Mouse (Mus musculus) thymus, postnatal 14 days (tissue): ENCODE measurements around the gene Bnip2.
"Not testable (repeated sequence)": the region's sequence is repeated elsewhere in the genome, so short reads cannot be mapped to it uniquely, and the experiment has no call there.

Experiments used
- DNase-seq: peaks from one replicate; pipeline ENCODE4 v3.0.0; 2021

The Bnip2 gene

DNA sequence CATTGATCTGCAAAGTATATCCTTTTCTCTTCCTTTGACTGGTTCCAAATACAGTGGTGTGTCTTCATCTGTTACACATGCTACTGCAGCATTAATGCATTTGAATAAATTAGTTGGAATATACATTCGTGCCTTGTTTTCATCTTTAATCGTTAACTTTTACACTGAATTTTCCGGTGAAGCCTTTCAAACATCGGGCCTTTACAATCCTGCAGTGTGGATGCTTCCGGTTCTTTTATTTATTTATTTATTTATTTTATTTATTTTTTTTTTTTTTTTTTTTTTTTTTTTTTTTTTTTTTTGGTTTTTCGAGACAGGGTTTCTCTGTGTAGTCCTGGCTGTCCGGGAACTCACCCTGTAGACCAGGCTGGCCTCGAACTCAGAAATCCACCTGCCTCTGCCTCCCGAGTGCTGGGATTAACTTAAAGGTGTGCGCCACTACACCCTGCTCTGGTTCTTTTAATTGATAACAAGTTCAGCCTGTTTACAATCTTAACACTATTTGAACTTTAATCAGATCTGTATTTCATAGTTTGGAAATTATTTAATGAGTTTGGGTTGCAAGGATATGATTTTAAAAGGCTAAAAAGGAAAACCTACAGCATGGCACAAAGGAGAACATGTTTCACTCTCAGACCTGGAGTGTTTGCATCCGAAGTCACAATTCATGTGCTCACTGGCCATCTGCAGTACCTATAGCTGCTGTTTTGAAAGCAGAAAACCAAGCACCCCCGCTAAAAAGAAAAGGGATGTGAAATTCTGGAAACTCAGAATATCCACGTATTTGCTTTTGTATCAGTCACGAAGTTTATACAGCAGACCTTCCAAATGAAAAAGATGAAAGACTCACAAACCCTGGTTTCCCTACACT lies 22.5 kb downstream of the Bnip2 start:
- no peak for DNase-seq

DNA sequence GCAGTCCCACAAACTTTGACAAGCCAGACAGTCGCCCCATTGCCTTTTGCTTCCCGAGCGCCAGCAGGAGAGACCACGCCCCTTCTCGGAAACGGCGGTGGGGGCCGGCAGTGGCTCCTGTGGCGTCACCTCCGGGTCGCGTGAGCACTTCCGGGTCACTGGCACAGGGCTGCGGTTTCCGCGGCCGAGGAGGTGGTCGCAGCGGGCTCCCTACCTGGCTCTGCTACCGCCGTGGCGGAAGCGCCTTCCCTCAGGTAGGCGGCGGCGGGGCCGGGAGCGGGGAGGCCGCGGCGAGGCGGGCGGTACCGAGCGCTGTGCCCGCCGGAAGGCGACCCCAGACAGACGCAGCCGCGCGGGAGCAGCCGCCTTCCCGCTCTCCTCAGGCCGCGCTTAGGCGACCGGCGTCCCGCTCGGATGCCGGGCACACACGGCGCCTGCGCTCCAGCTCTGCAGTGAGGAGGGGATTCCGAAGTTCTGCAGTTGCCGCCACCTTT lies 23.2 kb downstream of the Bnip2 start, which contains the start of gene Gtf2a2:
Gtf2a2 (plus strand) TSS at position 143 of the 494 bp plus-strand sequence.
- peak; percentile 98 for DNase-seq

DNA sequence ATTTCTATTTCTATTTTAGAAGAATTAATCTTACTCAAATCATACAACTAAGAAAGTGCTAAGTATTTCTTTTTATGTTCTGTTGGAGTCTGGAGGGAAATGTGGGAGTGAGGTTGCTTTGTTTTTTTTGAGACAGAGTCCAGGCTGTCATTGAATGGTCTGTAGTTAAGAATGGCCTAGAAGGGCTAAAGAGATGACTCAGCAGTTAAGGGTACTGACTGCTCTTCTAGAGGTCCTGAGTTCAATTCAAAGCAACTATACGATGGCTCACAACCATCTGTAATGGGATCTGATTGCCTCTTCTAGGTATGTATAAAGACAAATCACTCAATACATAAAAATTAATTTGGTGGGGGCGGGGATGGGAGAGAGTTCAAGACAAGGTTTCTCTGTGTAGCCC lies 26.4 kb downstream of the Bnip2 start:
- DNase-seq = no peak

DNA sequence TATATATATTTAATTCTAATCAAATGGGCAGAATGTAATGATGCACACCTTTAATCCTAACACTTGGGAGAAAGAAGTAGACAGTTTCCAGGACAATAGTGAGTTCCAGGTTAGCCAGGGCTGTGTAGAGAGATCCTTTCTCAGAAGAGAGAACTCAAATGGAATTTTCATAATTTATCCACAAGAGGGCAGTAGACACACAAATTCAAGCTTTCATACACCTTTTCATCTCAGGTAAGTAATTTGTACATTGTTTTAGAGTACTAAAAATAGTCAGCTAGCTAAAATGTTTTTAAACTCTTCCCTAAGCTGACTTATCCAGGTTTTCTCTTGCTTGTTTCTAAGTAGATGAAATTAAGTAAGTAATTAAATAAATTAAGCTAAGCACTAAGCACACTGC lies 29.6 kb downstream of the Bnip2 start:
- no peak for DNase-seq

DNA sequence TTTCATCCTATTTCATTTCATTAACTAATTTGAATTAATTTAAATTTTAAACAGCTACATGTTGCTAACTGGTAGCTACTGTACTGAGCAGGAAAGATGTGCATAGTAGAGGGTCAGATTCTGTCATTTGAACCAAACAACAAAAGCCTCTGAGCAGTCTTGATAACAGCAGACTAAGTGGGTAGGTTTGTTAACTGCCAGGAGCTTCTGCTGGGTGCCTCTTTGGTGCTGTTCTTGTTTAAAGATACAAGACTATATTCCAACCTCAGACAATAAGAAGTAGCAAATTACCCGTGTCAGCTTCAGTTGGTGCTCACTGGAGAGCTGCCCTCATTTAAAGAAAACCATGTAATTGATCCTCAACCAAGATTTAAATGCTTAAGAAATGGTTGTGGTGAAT lies 32.3 kb downstream of the Bnip2 start:
- no peak for DNase-seq

DNA sequence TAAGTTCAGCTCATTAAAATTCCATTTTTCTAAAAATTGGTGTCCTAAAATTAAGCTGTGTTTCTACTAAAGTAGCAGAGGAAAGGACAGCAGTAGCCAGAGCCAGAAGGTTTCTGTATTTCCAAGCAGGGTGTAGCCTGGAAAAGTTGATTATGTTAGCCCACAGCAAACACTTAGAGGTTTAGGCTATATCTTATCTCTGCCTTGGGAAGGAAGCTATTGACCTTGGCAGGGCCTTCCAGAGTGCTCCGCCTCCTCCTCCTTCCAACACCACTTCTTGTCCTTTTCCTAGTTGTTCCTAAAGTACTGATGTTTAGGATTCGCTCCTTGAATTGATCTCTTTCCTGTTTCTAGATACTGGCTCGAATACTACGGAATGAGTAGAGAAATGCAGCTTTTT lies 32.8 kb downstream of the Bnip2 start:
- DNase-seq = no peak

DNA sequence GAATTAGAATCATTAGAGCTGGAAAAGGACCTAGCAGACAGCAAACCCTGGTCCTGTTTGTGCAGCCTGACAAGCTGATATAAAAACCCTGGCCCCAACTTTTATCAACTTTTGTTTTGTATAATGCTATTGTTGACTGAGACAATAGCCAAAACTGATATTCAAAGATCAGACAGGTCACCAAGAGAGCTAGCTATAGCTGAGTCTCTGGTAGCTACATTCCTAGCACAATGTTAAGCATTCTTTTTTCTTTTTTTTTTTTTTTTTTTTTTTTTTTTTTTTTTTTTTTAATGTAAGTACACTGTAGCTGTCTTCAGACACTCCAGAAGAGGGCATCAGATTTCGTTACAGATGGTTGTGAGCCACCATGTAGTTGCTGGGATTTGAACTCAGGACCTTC lies 34.3 kb downstream of the Bnip2 start:
- DNase-seq = not testable (repeated sequence)

DNA sequence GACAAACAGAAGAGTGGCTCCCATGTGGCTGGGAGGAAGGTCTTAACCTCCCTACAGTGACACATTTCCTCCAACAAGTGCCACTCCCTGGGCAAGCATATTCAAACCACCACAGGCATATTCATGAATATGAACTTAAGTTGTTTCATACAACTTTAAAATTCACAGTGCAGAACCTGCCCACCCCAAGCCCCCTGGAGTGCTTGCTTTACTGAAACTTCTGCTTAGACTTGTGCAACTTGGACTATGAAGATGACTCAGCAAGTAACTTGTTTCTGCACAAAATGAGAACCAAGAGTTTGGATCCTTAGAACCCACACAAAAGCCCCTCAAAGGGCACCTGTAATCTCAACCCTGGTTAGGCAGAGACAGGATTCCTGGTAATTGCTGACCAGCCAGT lies 35.4 kb downstream of the Bnip2 start:
- DNase-seq = no peak

DNA sequence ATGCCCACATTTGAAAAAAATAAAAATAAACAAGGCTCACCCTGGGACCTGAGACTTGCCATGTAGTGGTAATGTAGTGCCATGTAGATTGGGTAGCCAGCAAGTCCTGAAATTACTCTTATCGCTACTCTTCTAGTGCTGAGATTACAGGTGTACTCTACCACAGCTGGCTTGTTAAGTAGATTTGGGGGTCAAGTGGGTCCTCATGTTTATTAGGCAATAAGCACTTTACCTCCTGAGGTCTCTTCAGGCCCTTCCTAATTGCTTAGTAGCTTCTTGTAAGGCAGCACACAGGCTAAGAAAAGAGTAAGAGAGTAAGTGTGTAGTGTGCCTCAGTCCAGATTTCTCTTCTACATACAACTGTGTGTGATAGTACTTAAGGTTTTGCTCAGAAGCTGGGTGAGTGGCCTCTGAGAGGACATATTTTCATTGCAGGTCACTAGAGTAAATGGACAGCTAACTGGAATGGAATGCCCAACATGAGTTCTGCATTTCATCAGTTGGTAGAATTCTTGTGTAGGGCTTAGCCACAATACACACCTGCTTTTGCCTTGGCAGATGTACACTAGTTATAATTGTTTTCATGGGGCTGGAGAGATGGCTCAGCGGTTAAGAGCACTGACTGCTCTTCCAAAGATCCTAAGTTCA lies 36.2 kb downstream of the Bnip2 start:
- no peak for DNase-seq

DNA sequence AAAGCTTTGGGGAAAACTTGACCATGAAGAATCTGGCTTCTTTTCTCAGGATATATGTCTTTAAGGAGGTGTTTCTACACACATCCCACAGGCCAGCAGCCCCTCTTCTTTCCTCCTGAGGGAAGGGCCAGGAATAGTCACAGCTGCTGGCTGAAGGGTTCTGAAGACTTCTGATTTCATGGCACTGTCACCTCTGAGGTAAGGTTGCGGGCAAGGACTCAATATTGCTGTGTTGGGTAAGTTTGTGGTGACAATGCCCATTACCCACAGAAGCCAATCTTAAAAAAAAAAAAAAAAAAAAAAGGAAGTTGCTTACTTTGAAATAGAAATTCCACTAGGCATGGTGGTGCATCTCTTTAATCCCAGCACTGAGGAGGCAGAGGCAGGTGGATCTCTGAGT lies 42.9 kb downstream of the Bnip2 start:
- DNase-seq = no peak

DNA sequence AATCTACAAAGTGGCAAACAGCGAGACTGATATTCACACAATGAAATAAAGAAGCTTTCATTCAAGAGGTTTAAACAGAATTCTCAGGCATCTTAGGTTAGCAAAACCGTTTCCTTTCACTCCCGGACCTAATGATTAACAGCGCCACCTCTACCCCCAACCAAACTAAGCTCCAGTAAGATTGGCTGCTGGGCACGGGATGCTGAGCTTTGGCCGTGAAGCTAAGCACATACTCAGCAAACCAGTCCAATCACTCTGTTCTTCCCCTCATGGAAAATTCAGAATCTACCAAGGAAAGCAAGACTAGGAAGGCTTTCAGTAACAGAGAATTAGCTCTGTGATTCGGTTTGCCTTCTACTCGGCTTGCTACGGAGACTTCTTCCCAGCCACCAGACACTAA lies 43.8 kb downstream of the Bnip2 start:
- no peak for DNase-seq

DNA sequence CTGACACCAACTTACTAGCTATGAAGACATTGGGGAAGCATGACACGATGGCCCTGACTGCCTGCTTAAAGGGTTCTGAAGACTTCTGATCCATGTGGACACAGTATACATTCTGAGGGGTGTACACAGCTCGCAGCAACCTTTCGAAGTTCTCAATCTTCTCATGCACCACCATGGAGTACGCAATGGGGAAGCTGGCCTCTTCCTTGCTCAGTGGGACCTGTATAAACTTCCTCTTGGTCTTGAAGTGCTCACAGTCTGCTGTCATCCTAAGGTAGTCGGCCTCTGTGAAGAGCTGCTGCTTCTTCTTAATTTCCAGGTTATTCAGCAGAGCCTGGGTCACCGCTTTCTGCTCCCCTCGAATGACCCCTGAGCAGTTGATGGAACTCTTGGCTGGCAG lies 45.4 kb downstream of the Bnip2 start:
- DNase-seq = no peak

DNA sequence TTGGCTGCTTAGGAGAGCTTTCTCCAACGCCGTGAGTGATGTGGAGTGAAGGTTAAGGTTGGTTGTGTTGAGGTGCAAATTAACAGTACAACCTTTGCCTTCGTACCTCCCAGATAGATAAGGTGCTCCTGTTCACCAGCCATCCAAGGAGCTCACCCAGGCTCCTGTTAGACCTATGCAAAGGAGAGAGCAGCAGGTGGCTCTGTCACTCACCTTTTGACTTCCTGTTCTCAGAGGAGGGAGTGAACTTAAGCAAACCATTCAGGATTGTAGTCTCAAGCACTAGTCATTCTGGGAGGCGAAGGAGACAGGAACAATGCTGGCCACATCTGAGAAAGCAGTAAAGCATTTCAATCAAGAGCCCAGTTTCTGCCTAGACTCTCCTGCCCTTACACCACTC lies 47.4 kb downstream of the Bnip2 start:
- DNase-seq = peak; percentile 50

DNA sequence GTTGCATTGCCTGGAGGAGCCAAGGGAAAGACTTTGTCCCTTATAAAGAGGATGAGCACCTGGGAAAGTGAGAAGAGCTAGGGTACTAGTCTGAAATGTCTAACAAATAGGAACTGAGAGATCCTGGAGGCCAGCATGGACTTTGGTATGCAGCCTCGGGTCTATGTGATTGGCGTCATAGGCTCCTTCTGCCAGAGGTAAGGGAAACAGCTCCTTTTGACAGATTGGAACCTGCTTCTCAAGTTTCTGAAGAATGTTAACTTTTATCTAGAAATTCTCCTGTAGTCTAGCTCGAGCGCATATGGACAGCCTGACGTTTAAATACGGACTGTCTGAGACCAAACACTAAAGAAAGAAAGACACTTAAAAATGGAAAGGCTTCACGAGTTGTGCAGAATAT lies 48.7 kb downstream of the Bnip2 start, which contains the start of gene Gcnt3:
Gcnt3 (minus strand) TSS at position 101 of the 400 bp plus-strand sequence.
- no peak for DNase-seq

DNA sequence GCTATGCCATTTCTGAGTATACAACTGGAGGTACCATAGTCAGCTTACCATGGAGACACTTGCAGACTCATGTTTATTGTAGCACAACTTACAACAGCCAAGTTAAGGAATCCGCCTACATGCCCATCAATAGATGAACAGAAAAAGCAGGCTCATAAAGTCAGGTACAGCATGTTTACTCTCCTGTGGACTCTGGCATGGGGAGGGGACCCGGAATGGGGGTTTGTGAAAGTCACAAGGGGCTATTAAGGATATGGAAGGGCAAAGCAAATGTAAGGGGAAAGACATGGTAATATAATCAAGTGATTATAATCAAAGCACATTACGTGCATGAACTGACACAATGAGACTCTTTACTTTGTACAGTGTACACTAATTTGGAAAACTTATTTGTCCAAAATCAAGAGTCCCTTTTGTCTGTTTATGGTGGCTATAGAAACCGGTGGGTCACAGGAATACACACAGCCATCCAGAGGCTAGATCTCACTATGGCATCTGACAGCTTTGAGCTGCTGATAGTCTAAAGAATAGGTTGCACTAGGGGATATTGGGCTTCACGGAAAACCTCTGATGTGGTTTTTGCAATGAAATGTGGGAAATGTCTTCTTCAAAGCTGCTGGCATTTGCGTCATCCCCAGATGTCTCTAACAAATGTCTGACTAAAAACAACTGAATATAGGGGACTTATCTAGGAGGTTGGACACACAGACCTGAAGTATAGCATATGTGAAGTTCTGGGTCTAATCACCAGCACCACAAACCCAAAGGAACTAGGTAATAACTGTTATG lies 50.5 kb downstream of the Bnip2 start:
- peak; percentile 30 for DNase-seq

DNA sequence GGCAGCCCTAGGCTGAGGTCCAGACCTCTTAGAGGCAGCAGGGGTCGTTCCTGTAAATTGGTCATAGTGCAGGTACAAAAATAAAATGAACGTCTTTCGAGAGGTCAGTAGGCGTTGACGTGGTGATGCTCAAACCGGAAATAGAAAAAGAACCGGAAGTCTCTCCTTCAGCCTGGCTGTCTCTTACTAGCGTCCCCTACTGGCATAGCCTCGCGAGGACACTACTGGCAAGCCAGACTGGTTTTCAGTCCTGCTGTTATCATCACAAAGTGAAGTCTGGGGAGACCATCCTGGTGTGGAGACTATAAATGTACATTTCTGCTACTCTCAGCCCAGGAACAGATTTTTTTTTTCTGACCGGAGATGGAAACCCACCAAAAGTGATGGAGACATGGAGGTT lies 51.3 kb downstream of the Bnip2 start:
- peak; percentile 20 for DNase-seq

DNA sequence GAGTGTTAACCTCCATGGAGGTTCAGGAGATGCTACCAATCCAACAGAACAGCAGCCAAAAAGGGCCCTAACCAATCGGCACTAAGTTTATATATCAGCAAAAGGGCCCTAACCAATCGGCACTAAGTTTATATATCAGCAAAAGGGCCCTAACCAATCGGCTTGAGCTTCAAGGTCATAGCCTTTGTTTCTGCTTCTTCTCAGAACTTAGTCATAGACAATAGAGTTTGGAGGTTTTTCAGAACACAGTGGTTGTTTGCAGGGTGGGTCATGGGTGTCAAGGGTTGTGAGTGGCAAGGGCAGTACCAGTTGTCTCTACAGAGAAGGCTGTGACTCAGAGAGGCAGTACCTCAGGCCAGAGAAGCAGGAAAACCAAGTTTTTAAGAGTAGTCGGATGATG lies 52.9 kb downstream of the Bnip2 start:
- DNase-seq = no peak

DNA sequence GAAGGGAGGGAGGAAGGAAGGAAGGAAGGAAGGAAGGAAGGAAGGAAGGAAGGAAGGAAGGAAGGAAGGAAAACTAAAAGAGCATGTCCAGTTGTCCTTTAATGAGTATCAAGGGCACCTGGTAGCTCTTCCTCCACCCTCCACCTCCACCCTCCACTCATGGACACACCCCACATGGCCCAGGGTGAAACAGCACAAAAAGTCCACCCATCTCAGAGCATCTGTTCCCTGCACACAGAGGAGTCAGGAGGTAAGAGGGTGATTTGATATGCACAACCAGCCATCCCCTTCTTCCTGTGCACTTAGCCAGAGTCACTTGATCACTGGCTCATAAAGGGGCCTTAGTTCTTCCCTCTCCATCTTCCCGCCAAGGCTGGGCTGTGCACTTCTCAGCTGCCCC lies 53.7 kb downstream of the Bnip2 start:
- DNase-seq = no peak

DNA sequence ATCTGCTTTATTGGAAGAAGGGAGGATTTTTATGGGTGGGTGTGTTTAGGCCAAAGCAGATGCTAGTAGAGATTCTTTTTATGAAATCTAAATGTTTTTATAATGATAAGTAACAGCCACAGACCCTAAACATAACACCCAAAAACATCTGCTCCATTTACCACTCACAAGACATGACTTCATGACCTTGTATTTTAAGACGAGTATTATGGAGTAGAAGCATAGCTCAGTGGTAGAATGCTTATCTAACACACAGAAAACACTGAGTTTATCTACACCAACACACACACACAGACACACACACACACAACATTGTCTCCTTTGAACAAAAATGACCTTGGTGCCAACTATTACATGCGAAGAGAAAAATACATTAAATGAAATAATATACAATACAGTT lies 55.6 kb downstream of the Bnip2 start:
- DNase-seq = no peak

DNA sequence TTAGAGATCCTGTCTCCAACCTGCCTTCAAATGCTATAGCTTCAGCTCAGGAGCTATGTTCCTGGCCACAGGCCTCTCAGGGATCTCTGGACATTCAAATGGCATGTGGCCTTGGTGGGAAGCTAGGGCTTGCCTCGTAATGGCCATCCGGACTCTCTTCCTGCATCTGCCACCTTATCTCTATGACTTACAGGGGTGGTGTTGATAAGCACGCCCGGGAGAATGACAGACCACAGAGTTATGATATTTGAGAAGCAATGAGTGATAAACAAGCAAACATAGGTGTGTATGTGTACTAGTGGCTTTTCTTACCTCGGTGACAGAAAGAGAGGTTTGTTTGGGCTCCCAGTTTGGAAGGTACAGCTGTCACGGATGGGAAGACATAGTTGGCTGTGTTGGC lies 57.0 kb downstream of the Bnip2 start:
- no peak for DNase-seq

DNA sequence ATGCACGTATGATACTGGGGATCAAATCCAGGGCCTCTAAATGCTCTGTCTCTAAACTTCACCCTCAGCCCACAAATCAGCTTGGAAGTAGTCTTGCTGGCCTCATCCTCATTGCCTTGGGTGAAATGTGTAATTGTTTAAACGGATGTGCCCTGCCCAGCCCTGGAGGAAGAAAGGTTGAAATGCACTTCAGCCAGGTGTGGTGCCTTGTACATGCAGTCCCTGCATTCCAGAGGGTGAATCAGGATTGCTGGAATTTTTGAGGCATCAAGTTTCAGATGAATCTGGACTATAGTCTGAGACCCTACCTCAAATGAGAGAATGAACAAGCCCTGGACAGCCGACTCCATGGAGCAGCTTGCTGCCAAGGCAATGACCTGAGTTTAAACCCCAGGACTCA lies 58.6 kb downstream of the Bnip2 start:
- DNase-seq = no peak

DNA sequence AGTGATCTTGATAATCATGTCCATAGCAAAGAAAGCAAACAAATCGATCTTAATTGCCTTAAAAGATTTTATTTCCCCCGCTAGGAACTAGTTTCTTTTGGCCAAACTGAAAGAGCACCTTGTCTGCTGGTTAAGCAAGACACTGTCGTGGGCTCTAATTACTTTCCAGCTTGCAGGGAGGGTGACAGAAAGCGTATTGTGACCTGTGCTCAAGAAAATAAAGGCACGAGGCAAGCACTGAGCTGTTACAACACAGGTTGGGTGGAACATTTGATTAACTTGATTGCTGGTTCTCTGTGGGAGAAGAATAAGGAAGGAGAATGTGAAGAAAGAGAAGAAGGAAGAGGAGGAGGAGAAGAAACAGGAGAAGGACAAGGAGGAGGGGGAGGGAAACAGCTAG lies 59.0 kb downstream of the Bnip2 start:
- no peak for DNase-seq

DNA sequence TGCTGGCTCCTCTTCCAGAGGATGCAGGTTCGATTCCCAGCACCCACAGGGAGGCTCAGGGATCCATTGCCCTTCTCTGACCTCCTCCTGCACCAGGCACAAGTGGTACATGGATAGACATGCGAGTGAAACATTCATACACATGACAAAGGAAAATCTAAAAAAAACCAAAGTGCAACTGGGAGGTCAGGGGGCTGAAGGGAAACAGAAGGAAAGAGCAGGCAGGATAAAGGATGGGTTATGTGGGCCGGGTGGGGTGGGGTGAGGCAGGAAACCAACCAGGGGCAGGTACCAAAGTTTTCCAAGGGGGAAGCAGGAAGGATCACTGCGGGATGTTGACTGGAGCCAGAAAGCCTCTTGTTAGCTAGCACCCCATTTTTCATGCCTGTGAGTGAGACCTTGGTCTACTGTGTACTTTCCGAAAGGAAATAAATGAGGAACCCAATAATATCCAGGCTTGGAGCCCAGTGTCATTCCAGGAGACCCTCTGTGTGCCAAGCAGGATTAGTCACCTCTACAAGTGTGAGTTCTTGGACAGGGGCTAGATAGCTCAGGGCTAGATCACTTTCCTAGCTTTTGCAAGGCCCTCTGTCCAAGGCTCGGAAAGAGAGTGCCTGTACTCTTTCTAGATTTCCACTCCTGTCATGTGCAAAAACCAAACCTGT lies 59.6 kb downstream of the Bnip2 start:
- DNase-seq = no peak
